ENCODE assay signal across 7 mouse cellular contexts in genomic region chr12:85599478-85600152, GRCm38 (mm10). TPM values are rescaled to one million over a fixed set of nuclear protein-coding genes. Genes with fewer than 3 reads are reported as not detected.
DNase-seq lines count a peak whose midpoint lies in the region; ATAC-seq and TF ChIP-seq lines count a peak whose summit lies in the region.

No protein-coding gene starts in this region.

- TF ChIP-seq POLR2A in CH12.LX (IDR thresholded peaks at IDR 0.05; ENCODE audit: low read depth, low read length): peak; percentile 14; the same call in 1 of the 2 replicates

- no peaks in the 10 kb centered on the region for H3K27me3 ChIP-seq in CH12.LX (replicated peaks)
- H3K27me3 ChIP-seq in heart, embryonic 14.5 days (ENCODE audit: control insufficient read depth, insufficient read depth, low read length): no peaks in the 10 kb centered on the region
- H3K27me3 ChIP-seq in limb, embryonic 10.5 days (ENCODE audit: low read depth, poor library complexity, severe bottlenecking): peaks cover 76% of the 10 kb centered on the region
- peaks cover 6% of the 10 kb centered on the region for H3K27me3 ChIP-seq in midbrain, embryonic 13.5 days
- H3K27me3 ChIP-seq in splenic B cell, adult 2 months (ENCODE audit: control insufficient read depth, insufficient read depth, low read length, poor library complexity, severe bottlenecking): no peaks in the 10 kb centered on the region

- dilution Hi-C loops in CH12.LX (cut with MboI; ENCODE audit: extremely low pct_ligation_motif_present, extremely low pct_unique_long_range_greater_than_20kb, low sequenced_read_pairs): no loop called here

- ATAC-seq in heart, embryonic 14.5 days (ENCODE audit: insufficient number of reproducible peaks, insufficient read depth, low FRiP score, low read depth): peak; percentile 52; the same call in 1 of the 2 replicates
- peak; percentile 77 for ATAC-seq in midbrain, embryonic 13.5 days

- peak overlapping the region; percentile 72 to 94 (median 80) for H3K4me3 ChIP-seq in CH12.LX (replicated peaks in 1 of 3; ENCODE audit: low read depth in 2 of 3, low read length in 2 of 3, poor library complexity in 1 of 3)
- H3K4me3 ChIP-seq in heart, embryonic 14.5 days (ENCODE audit: control insufficient read depth in 1 of 2, insufficient read depth in 1 of 2, low read depth in 1 of 2, low read length in 2 of 2): peak overlapping the region; percentile 82 to 83
- H3K4me3 ChIP-seq in limb, embryonic 10.5 days: peak overlapping the region; percentile 77
- H3K4me3 ChIP-seq in midbrain, embryonic 13.5 days (replicated peaks): peak overlapping the region; percentile 76

- peaks cover 0 to 27% of the 10 kb centered on the region in 2 experiments for H3K36me3 ChIP-seq in CH12.LX (replicated peaks in 1 of 2; ENCODE audit: control insufficient read depth in 1 of 2, insufficient read depth in 1 of 2, low read length in 1 of 2)
- H3K36me3 ChIP-seq in heart, embryonic 14.5 days (ENCODE audit: control insufficient read depth, insufficient read depth, low read length): peaks cover 7% of the 10 kb centered on the region; the same call in 1 of the 2 replicates
- no peaks in the 10 kb centered on the region for H3K36me3 ChIP-seq in limb, embryonic 10.5 days
- H3K36me3 ChIP-seq in midbrain, embryonic 13.5 days: no peaks in the 10 kb centered on the region
- no peaks in the 10 kb centered on the region for H3K36me3 ChIP-seq in splenic B cell, adult 2 months (ENCODE audit: control insufficient read depth, insufficient read depth, low read length, poor library complexity, severe bottlenecking)

- peaks cover 23 to 69% of the 10 kb centered on the region in 2 experiments; a peak in 3 of 4 replicates for H3K4me1 ChIP-seq in CH12.LX (ENCODE audit: control insufficient read depth in 1 of 2, insufficient read depth in 2 of 2)
- H3K4me1 ChIP-seq in heart, embryonic 14.5 days (ENCODE audit: control insufficient read depth in 2 of 2, insufficient read depth in 2 of 2, low read length in 2 of 2): peaks cover 29 to 51% of the 10 kb centered on the region in 2 experiments
- peaks cover 26% of the 10 kb centered on the region for H3K4me1 ChIP-seq in limb, embryonic 10.5 days
- peaks cover 27% of the 10 kb centered on the region for H3K4me1 ChIP-seq in midbrain, embryonic 13.5 days (replicated peaks)

- WGBS in heart, embryonic 14.5 days: under 1% methylated on average over 25 of the region's 49 CpGs
- under 1% methylated on average over 49 of the region's 49 CpGs for WGBS in limb, embryonic 10.5 days
- WGBS in midbrain, embryonic 13.5 days: under 1% methylated on average over 42 of the region's 49 CpGs

- H3K79me2 ChIP-seq in CH12.LX (replicated peaks; ENCODE audit: control insufficient read depth, extremely low read depth, insufficient read depth, poor library complexity, severe bottlenecking): peaks cover 34% of the 10 kb centered on the region

- H3K9me3 ChIP-seq in CH12.LX (replicated peaks; ENCODE audit: low read length): peaks cover 7% of the 10 kb centered on the region
- no peaks in the 10 kb centered on the region for H3K9me3 ChIP-seq in heart, embryonic 14.5 days (ENCODE audit: control insufficient read depth, low read length)
- no peaks in the 10 kb centered on the region for H3K9me3 ChIP-seq in limb, embryonic 10.5 days (replicated peaks)
- H3K9me3 ChIP-seq in midbrain, embryonic 13.5 days: no peaks in the 10 kb centered on the region

- no peak; the same call in 1 of the 2 replicates for TF ChIP-seq RAD21 in CH12.LX (IDR thresholded peaks at IDR 0.05; ENCODE audit: low read depth, low read length)

- H3K4me2 ChIP-seq in CH12.LX (ENCODE audit: insufficient read depth, low read depth, poor library complexity, severe bottlenecking): peak overlapping the region; percentile 88
- H3K4me2 ChIP-seq in heart, embryonic 14.5 days (ENCODE audit: low read length): peak overlapping the region; percentile 89
- peak overlapping the region; percentile 76 for H3K4me2 ChIP-seq in midbrain, embryonic 13.5 days (replicated peaks)

- in situ Hi-C loops in CH12.LX (cut with MboI; ENCODE audit: low pct_ligation_motif_present, low pct_unique_long_range_greater_than_20kb, low sequenced_read_pairs): loop anchor here (5.0 kb wide), 1 partner anchor 77 kb away; no protein-coding TSS in a partner anchor

- H3K27ac ChIP-seq in CH12.LX (ENCODE audit: insufficient read depth, low read depth): peak overlapping the region; percentile 76
- peak overlapping the region; percentile 25 to 85 for H3K27ac ChIP-seq in heart, embryonic 14.5 days (replicated peaks in 1 of 2; ENCODE audit: control insufficient read depth in 1 of 2, insufficient read depth in 1 of 2, low read depth in 2 of 2, low read length in 2 of 2)
- H3K27ac ChIP-seq in limb, embryonic 10.5 days: peak overlapping the region; percentile 84
- peak overlapping the region; percentile 87 for H3K27ac ChIP-seq in midbrain, embryonic 13.5 days

- TF ChIP-seq EP300 in CH12.LX (IDR thresholded peaks at IDR 0.05; ENCODE audit: low read length): no peak

- peak; percentile 74 for DNase-seq in CH12.LX (ENCODE audit: extremely low read depth)
- DNase-seq in T-cell, adult 2 months (ENCODE audit: low spot score): peak; percentile 14
- DNase-seq in embryo, embryonic 10.5 days (ENCODE audit: low spot score): peak; percentile 60
- peak; percentile 61 for DNase-seq in limb, embryonic 10.5 days (ENCODE audit: low spot score)
- peak; percentile 52 for DNase-seq in splenic B cell, adult 2 months (ENCODE audit: low read depth, low spot score)

- H3K9ac ChIP-seq in CH12.LX (ENCODE audit: insufficient read depth, low read depth): peak overlapping the region; percentile 94
- H3K9ac ChIP-seq in heart, embryonic 14.5 days (ENCODE audit: low read length): peak overlapping the region; percentile 91
- peak overlapping the region; percentile 92 for H3K9ac ChIP-seq in midbrain, embryonic 13.5 days (replicated peaks)

- no peak for TF ChIP-seq CTCF in CH12.LX (conservative IDR thresholded peaks at IDR 0.05 in 1 of 2, IDR thresholded peaks at IDR 0.05 in 1 of 2; ENCODE audit: low read depth in 2 of 2, low read length in 2 of 2)

TF ChIP-seq in CH12.LX, 34 proteins besides CTCF, POLR2A, EP300 and RAD21:
- TF ChIP-seq ELF1 (IDR thresholded peaks at IDR 0.05; ENCODE audit: low read depth, low read length) (0 out of 2 replicates have a peak, but pooled peaks have one; percentile 24), GABPA (IDR thresholded peaks at IDR 0.05; ENCODE audit: insufficient replicate concordance, low read depth, low read length) (no peak), NELFE (IDR thresholded peaks at IDR 0.05; ENCODE audit: low read depth, low read length) (0 out of 2 replicates have a peak, but pooled peaks have one; percentile 31), CHD1 (IDR thresholded peaks at IDR 0.05; ENCODE audit: low read depth, low read length) (peak; percentile 81; the same call in 1 of the 2 replicates), IRF4 (IDR thresholded peaks at IDR 0.05; ENCODE audit: low read depth, low read length) (peak; percentile 44; the same call in 1 of the 2 replicates), MEF2A (IDR thresholded peaks at IDR 0.05; ENCODE audit: borderline replicate concordance, low read depth, low read length) (0 out of 2 replicates have a peak, but pooled peaks have one; percentile 16), USF2 (conservative IDR thresholded peaks at IDR 0.05; ENCODE audit: low read depth, low read length) (no peak), MAZ (IDR thresholded peaks at IDR 0.05; ENCODE audit: low read depth, low read length) (0 out of 2 replicates have a peak, but pooled peaks have one; percentile 29), ZNF384 (IDR thresholded peaks at IDR 0.05; ENCODE audit: low read depth, low read length) (no peak), BHLHE40 (IDR thresholded peaks at IDR 0.05; ENCODE audit: low read depth, low read length) (0 out of 2 replicates have a peak, but pooled peaks have one; percentile 53), UBTF (IDR thresholded peaks at IDR 0.05; ENCODE audit: low read depth, low read length) (peak; percentile 67; the same call in 1 of the 2 replicates), MYC (IDR thresholded peaks at IDR 0.05; ENCODE audit: low read depth, low read length) (no peak), TCF12 (IDR thresholded peaks at IDR 0.05; ENCODE audit: low read depth, low read length) (peak; percentile 37), SIN3A (IDR thresholded peaks at IDR 0.05; ENCODE audit: low read length) (peak; percentile 64; the same call in 1 of the 2 replicates), MXI1 (IDR thresholded peaks at IDR 0.05; ENCODE audit: low read depth, low read length) (0 out of 2 replicates have a peak, but pooled peaks have one; percentile 54), USF1 (IDR thresholded peaks at IDR 0.05; ENCODE audit: low read depth, low read length) (no peak), TBP (conservative IDR thresholded peaks at IDR 0.05; ENCODE audit: low read depth, low read length) (0 out of 2 replicates have a peak, but pooled peaks have one; percentile 47), ETS1 (conservative IDR thresholded peaks at IDR 0.05; ENCODE audit: low read depth, low read length) (peak; percentile 66), NRF1 (IDR thresholded peaks at IDR 0.05; ENCODE audit: low read depth, low read length) (no peak)

RNA-seq across cellular contexts. Expression of gene Jdp2, which starts 0.8 kb away (rescaled TPM):
- total RNA-seq in CH12.LX (2012; rRNA removed) (86.5 and 88.9 TPM in 2 replicates), CH12.LX (2014; rRNA removed) (64.7 and 67.3 TPM in 2 replicates)
- 104 and 114 TPM in 2 replicates for polyA plus RNA-seq in CH12.LX (2012; ENCODE audit: insufficient read length, low read depth)
- 0.58 and 0.61 TPM in 2 replicates for polyA plus RNA-seq in heart, embryonic 14.5 days (2014; fragmentation: Nextera tagmentation; extraction: Ambion mirVana)
- not detected in 2 replicates for polyA plus RNA-seq in limb, embryonic 10.5 days (2016; fragmentation: Nextera tagmentation; extraction: Ambion mirVana)
- polyA plus RNA-seq in midbrain, embryonic 13.5 days (2015; fragmentation: Nextera tagmentation; extraction: Ambion mirVana): 0.24 and 0.34 TPM in 2 replicates

Comparison
In these comparisons a context has a peak if more than half of its experiments do, and no peak if none do; other contexts are left out.
1. Peak in every context shown above with its lines: DNase-seq, ATAC-seq, H3K4me3 ChIP-seq and H3K27ac ChIP-seq.
2. DNase-seq: peak in every context shown above with its lines; median percentile 74 in CH12.LX; 61 in limb, embryonic 10.5 days; 60 in embryo, embryonic 10.5 days; 52 in splenic B cell, adult 2 months; 14 in T-cell, adult 2 months.
3. RNA of gene Jdp2, which starts 0.8 kb away (polyA plus RNA-seq): 104 to 114 TPM in CH12.LX; 0.58 to 0.61 TPM in heart, embryonic 14.5 days, 0.24 to 0.34 TPM in midbrain, embryonic 13.5 days and not detected in limb, embryonic 10.5 days; every median in the first group is over 10 times any median in the second.